Mouse (Mus musculus) splenic B cell, adult 2 months (primary cell): Measurements from ENCODE around the gene Bloc1s3.

ENCODE experiments used
- DNase-seq: peaks from one replicate; pipeline ENCODE4 v3.0.0-alpha.2; 2011; ENCODE audit warnings: low read depth, low spot score
- H3K27me3 ChIP-seq: 2 replicates; pipeline ENCODE4 v1.6.1; 2012; ENCODE audit warnings: mild to moderate bottlenecking, low read length, moderate library complexity, mixed read lengths; ENCODE audit not compliant: control insufficient read depth, poor library complexity, insufficient read depth, severe bottlenecking
- H3K36me3 ChIP-seq: 2 replicates; pipeline ENCODE4 v1.6.1; 2012; ENCODE audit warnings: mild to moderate bottlenecking, low read length, moderate library complexity, mixed read lengths; ENCODE audit not compliant: control insufficient read depth, poor library complexity, insufficient read depth, severe bottlenecking

Gene Bloc1s3

GRCm38 (mm10) chr7:19458072-19458486, 50.1 kb downstream of the Bloc1s3 start:
- Histone ChIP-seq H3K27me3 (no peaks in the 10 kb centered on the region), H3K36me3 (no peaks in the 10 kb centered on the region)
- peak; percentile 63 for DNase-seq

- Histone ChIP-seq H3K27me3 (no peaks in the 10 kb centered on the region), H3K36me3 (no peaks in the 10 kb centered on the region)
- DNase-seq: no peak
Observed at GRCm38 (mm10) chr7:19457414-19458071, 50.6 kb downstream of the Bloc1s3 start.

DNA sequence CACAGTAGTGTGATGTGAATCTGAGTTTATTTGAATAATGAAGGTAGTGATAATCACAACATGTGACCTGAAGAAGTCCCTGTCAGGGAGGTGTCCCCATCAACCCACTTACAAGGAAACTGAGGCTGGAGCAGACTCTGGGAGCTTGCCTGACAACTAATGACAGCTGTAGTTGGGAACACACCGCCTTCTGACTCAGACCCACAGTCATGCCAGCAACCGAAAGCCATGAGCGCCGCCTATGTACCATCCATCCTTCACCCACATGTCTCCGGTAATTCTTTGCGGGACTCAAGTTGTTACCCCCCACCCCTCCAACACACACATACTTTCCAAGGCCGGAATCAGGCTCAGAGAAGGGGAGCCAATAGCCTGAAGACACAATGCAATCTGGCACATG, 51.5 kb downstream of the Bloc1s3 start:
- no peaks in the 10 kb centered on the region for H3K36me3 ChIP-seq
- no peaks in the 10 kb centered on the region for H3K27me3 ChIP-seq
- DNase-seq: no peak

GRCm38 (mm10) chr7:19455819-19456495, 52.2 kb downstream of the Bloc1s3 start:
- no peaks in the 10 kb centered on the region for H3K27me3 ChIP-seq
- no peaks in the 10 kb centered on the region for H3K36me3 ChIP-seq
- DNase-seq: no peak

DNA sequence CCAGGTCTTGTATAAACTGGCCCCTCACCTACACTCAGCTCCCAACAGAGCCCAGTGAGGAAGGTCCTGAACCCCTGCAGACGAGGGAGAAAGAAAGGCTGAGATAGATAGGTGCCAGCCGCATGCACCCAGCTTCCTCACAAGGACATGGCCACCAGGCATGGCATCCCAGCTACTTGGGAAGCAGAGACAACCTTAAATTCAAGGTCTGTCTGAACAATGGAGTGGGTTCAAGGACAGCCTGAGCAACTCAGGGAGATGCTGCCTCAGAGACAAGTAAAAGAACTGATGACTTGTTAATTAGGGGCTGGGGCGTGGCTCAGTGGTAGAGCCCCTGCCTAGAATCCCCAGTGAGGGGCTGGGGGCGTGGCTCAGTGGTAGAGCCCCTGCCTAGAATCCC, 53.0 kb downstream of the Bloc1s3 start:
- DNase-seq: no peak
- Histone ChIP-seq H3K27me3 (no peaks in the 10 kb centered on the region), H3K36me3 (no peaks in the 10 kb centered on the region)
